8 mouse cellular contexts compared by ENCODE assay signal in the genomic region with DNA sequence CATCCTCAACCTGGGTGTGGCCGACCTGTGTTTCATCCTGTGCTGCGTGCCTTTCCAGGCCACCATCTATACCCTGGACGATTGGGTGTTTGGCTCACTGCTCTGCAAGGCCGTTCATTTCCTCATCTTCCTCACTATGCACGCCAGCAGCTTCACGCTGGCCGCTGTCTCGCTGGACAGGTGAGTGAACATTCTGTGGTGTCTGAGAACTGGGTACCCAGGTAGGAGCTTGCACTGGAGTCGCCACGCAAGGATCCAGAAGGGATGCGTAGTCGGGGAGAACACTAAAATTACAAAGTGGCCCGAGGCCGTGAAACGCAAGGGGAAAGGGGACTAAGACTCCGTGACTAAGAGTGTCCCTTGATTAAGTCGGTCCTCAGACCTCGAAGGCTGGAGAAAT. TPM values are rescaled to one million over a fixed set of nuclear protein-coding genes. Genes with fewer than 3 reads are reported as not detected.
DNase-seq lines count a peak whose midpoint lies in the region; ATAC-seq and TF ChIP-seq lines count a peak whose summit lies in the region.
"Had no signal": no experiment of that assay in that cellular context is flagged by ENCODE, and none has a peak within 500 bp of the region (broad histone marks: within the 10 kb centered on the region; RNA-seq: fewer than 3 reads in every experiment).

No protein-coding gene starts in this region.

- no peak for TF ChIP-seq CTCF in E14TG2a.4 (conservative IDR thresholded peaks at IDR 0.05; ENCODE audit: low read length)

- no peak overlapping the region for H3K27ac ChIP-seq in hindbrain, embryonic 14.5 days
- H3K27ac ChIP-seq in midbrain, embryonic 11.5 days (ENCODE audit: low read depth, low read length), result no peak overlapping the region
- H3K27ac ChIP-seq: layer of hippocampus, adult 2 months had no signal

- peak overlapping the region; percentile 52 for H3K4me2 ChIP-seq in hindbrain, embryonic 14.5 days (replicated peaks)
- peak overlapping the region; percentile 42 for H3K4me2 ChIP-seq in midbrain, embryonic 11.5 days

- no peaks in the 10 kb centered on the region for H3K9me3 ChIP-seq in E14TG2a.4 (ENCODE audit: low read length)
- H3K9me3 ChIP-seq in hindbrain, embryonic 14.5 days (ENCODE audit: control insufficient read depth, low read length), result no peaks in the 10 kb centered on the region
- no peaks in the 10 kb centered on the region for H3K9me3 ChIP-seq in midbrain, embryonic 11.5 days (ENCODE audit: control insufficient read depth, low read length)

- ATAC-seq in hindbrain, embryonic 14.5 days (ENCODE audit: low FRiP score), result no peak
- no peak for ATAC-seq in midbrain, embryonic 11.5 days (ENCODE audit: low FRiP score)

- H3K4me3 ChIP-seq in E14TG2a.4 (replicated peaks; ENCODE audit: low read length), result peak overlapping the region; percentile 76
- peak overlapping the region; percentile 30 for H3K4me3 ChIP-seq in hindbrain, embryonic 14.5 days (replicated peaks; ENCODE audit: low read length)
- H3K4me3 ChIP-seq in midbrain, embryonic 11.5 days (ENCODE audit: low read depth, low read length), result peak overlapping the region; percentile 22
- H3K4me3 ChIP-seq: layer of hippocampus, adult 2 months had no signal

- H3K27me3 ChIP-seq in E14TG2a.4 (ENCODE audit: insufficient read depth, low read length), result peaks cover 66% of the 10 kb centered on the region
- peaks cover 59% of the 10 kb centered on the region for H3K27me3 ChIP-seq in hindbrain, embryonic 14.5 days (ENCODE audit: control insufficient read depth, insufficient read depth, low read length)
- H3K27me3 ChIP-seq in midbrain, embryonic 11.5 days (ENCODE audit: control insufficient read depth, insufficient read depth, low read length), result peaks cover 53% of the 10 kb centered on the region

- peaks cover 37% of the 10 kb centered on the region for H3K4me1 ChIP-seq in E14TG2a.4 (replicated peaks; ENCODE audit: low read depth, low read length)
- peaks cover 9% of the 10 kb centered on the region for H3K4me1 ChIP-seq in hindbrain, embryonic 14.5 days (replicated peaks; ENCODE audit: control insufficient read depth, insufficient read depth, low read length)
- peaks cover 11% of the 10 kb centered on the region for H3K4me1 ChIP-seq in midbrain, embryonic 11.5 days (ENCODE audit: control insufficient read depth, insufficient read depth, low read length)

- 2% methylated on average over 18 of the region's 18 CpGs for WGBS in hindbrain, embryonic 14.5 days
- 2% methylated on average over 18 of the region's 18 CpGs for WGBS in midbrain, embryonic 11.5 days

- H3K9ac ChIP-seq in hindbrain, embryonic 14.5 days, result peak overlapping the region; percentile 51; the same call in 1 of the 2 replicates
- H3K9ac ChIP-seq in midbrain, embryonic 11.5 days (ENCODE audit: low read length), result 0 out of 2 replicates have a peak overlapping the region, but pooled peaks have one; percentile 30

- peak; percentile 9 for DNase-seq in Muller cell, postnatal 12 days (ENCODE audit: inconsistent ontology term)
- no peak for DNase-seq in hindbrain, embryonic 14.5 days (ENCODE audit: low spot score)
- peak; percentile 93 for DNase-seq in midbrain, embryonic 11.5 days (ENCODE audit: low spot score, missing footprints)
- no peak for DNase-seq in retina, postnatal 1 day
- DNase-seq in ovary, adult 18-20 months (ENCODE audit: low spot score), result no peak
- DNase-seq in adrenal gland, postnatal 14 days, result no peak

- no peaks in the 10 kb centered on the region for H3K36me3 ChIP-seq in E14TG2a.4 (ENCODE audit: insufficient read depth, low read length)
- H3K36me3 ChIP-seq in hindbrain, embryonic 14.5 days (replicated peaks; ENCODE audit: control insufficient read depth, insufficient read depth), result no peaks in the 10 kb centered on the region
- H3K36me3 ChIP-seq in midbrain, embryonic 11.5 days (ENCODE audit: control insufficient read depth, insufficient read depth, low read length), result no peaks in the 10 kb centered on the region

RNA-seq across cellular contexts. Expression of a gene that starts 0.9 kb away (rescaled TPM):
- 0.55 and 0.57 TPM in 2 replicates for polyA plus RNA-seq in hindbrain, embryonic 14.5 days (2014; fragmentation: Nextera tagmentation; extraction: Ambion mirVana)
- 0.07 and 0.34 TPM in 2 replicates for polyA plus RNA-seq in midbrain, embryonic 11.5 days (2014; fragmentation: Nextera tagmentation; extraction: Ambion mirVana)
- not detected in 2 replicates for total RNA-seq in adrenal gland, postnatal 14 days (2021)
- total RNA-seq: layer of hippocampus, adult 2 months had no signal

RNA-seq across cellular contexts. Expression of a gene that starts 7.7 kb away (rescaled TPM):
- polyA plus RNA-seq in hindbrain, embryonic 14.5 days (2014; fragmentation: Nextera tagmentation; extraction: Ambion mirVana), result 52.0 and 54.0 TPM in 2 replicates
- 72.8 and 78.6 TPM in 2 replicates for polyA plus RNA-seq in midbrain, embryonic 11.5 days (2014; fragmentation: Nextera tagmentation; extraction: Ambion mirVana)
- 63.1 and 70.4 TPM in 2 replicates for total RNA-seq in adrenal gland, postnatal 14 days (2021)

RNA-seq across cellular contexts. Expression of a gene that starts 25.4 kb away (rescaled TPM):
- 115 and 118 TPM in 2 replicates for polyA plus RNA-seq in hindbrain, embryonic 14.5 days (2014; fragmentation: Nextera tagmentation; extraction: Ambion mirVana)
- polyA plus RNA-seq in midbrain, embryonic 11.5 days (2014; fragmentation: Nextera tagmentation; extraction: Ambion mirVana), result 59.9 and 61.3 TPM in 2 replicates
- 50.5 and 62.8 TPM in 2 replicates for total RNA-seq in adrenal gland, postnatal 14 days (2021)

RNA-seq across cellular contexts. Expression of a gene that starts 43.8 kb away (rescaled TPM):
- 0.62 and 0.64 TPM in 2 replicates for polyA plus RNA-seq in hindbrain, embryonic 14.5 days (2014; fragmentation: Nextera tagmentation; extraction: Ambion mirVana)
- polyA plus RNA-seq in midbrain, embryonic 11.5 days (2014; fragmentation: Nextera tagmentation; extraction: Ambion mirVana), result 0.26 TPM in 2 replicates
- 1.3 and 1.7 TPM in 2 replicates for total RNA-seq in adrenal gland, postnatal 14 days (2021)

RNA-seq across cellular contexts. Expression of a gene that starts 53.5 kb away (rescaled TPM):
- polyA plus RNA-seq in hindbrain, embryonic 14.5 days (2014; fragmentation: Nextera tagmentation; extraction: Ambion mirVana), result 13.1 and 16.2 TPM in 2 replicates
- 3.5 and 3.8 TPM in 2 replicates for polyA plus RNA-seq in midbrain, embryonic 11.5 days (2014; fragmentation: Nextera tagmentation; extraction: Ambion mirVana)
- total RNA-seq in adrenal gland, postnatal 14 days (2021), result 0.23 and 0.30 TPM in 2 replicates

Comparison
In these comparisons a context has a peak if more than half of its experiments do, and no peak if none do; other contexts are left out.
1. H3K4me3 ChIP-seq: peak in every context shown above with its lines; median percentile 76 in E14TG2a.4; 30 in hindbrain, embryonic 14.5 days; 22 in midbrain, embryonic 11.5 days.
2. DNase-seq: peak in Muller cell, postnatal 12 days (single experiment) and midbrain, embryonic 11.5 days (single experiment); none in hindbrain, embryonic 14.5 days (single experiment), retina, postnatal 1 day (single experiment), ovary, adult 18-20 months (single experiment) and adrenal gland, postnatal 14 days (single experiment).